Mouse (Mus musculus): Measurements from ENCODE around the gene Gm10277. TPM values are rescaled to one million over a fixed set of nuclear protein-coding genes. Genes with fewer than 3 reads are reported as not detected.
A peak's percentile ranks its signal among the peaks of the same experiment; 100 is the strongest.

Gm10277 gene
- total and polyA plus RNA-seq, 3 experiments: 0.10 TPM; not detected in 2

DNA sequence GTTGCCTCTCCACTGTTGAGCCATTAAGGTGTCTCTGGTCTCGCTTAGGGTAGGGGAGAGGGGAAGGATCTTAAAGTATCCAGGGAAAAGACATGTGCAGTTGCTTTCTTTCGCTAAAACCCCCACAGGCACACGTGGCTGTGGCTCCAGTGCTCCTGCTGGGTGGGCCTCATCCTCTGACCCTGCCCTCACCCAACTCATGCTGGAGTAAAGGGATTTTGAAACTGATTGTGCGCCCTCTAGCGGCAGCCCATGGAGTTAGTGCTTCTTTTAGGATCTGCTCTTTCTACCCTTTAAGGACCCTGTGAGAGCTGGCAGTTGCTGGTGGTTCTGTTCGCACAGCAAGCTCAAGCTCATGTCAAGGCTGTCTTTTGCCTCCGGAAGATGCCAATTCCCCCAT, 35.2 kb upstream of the Gm10277 start:
- Histone ChIP-seq H3K27ac (ENCODE audit: insufficient read depth, low read depth) (no peak overlapping the region), H3K4me3 (replicated peaks in 1 of 3; ENCODE audit: low read depth in 2 of 3, low read length in 2 of 3, poor library complexity in 1 of 3) (no peak overlapping the region), H3K4me1 (ENCODE audit: control insufficient read depth in 1 of 2, insufficient read depth in 2 of 2) (peaks cover 0 to 22% of the 10 kb centered on the region in 2 experiments; a peak in 2 of 4 replicates), H3K36me3 (replicated peaks in 1 of 2; ENCODE audit: control insufficient read depth in 1 of 2, insufficient read depth in 1 of 2, low read length in 1 of 2) (peaks cover 36 to 94% of the 10 kb centered on the region in 2 experiments), H3K9me3 (replicated peaks; ENCODE audit: low read length) (no peaks in the 10 kb centered on the region), H3K27me3 (replicated peaks) (no peaks in the 10 kb centered on the region), H3K79me2 (replicated peaks; ENCODE audit: control insufficient read depth, extremely low read depth, insufficient read depth, poor library complexity, severe bottlenecking) (no peaks in the 10 kb centered on the region), H3K9ac (ENCODE audit: insufficient read depth, low read depth) (no peak overlapping the region), H3K4me2 (ENCODE audit: insufficient read depth, low read depth, poor library complexity, severe bottlenecking) (no peak overlapping the region)
- in situ Hi-C loops (cut with MboI; ENCODE audit: low pct_ligation_motif_present, low pct_unique_long_range_greater_than_20kb, low sequenced_read_pairs) (no loop called here), dilution Hi-C loops (cut with MboI; ENCODE audit: extremely low pct_ligation_motif_present, extremely low pct_unique_long_range_greater_than_20kb, low sequenced_read_pairs) (no loop called here)
- peak; percentile 75 for DNase-seq (ENCODE audit: extremely low read depth)
- TF ChIP-seq USF2 (conservative IDR thresholded peaks at IDR 0.05; ENCODE audit: low read depth, low read length): no peak
- TF ChIP-seq CHD2 (IDR thresholded peaks at IDR 0.05; ENCODE audit: low read length): no peak
- no peak for TF ChIP-seq MAFK (IDR thresholded peaks at IDR 0.05; ENCODE audit: insufficient replicate concordance, low read length)
- TF ChIP-seq KAT2A (IDR thresholded peaks at IDR 0.05; ENCODE audit: insufficient replicate concordance, low read length): no peak
- no peak for TF ChIP-seq MXI1 (IDR thresholded peaks at IDR 0.05; ENCODE audit: low read depth, low read length)
- TF ChIP-seq SMC3 (IDR thresholded peaks at IDR 0.05; ENCODE audit: low read depth, low read length): peak; percentile 31; the same call in 1 of the 2 replicates
- peak; percentile 21 for TF ChIP-seq RAD21 (IDR thresholded peaks at IDR 0.05; ENCODE audit: low read depth, low read length)
- 0 out of 2 replicates have a peak, but pooled peaks have one; percentile 53 for TF ChIP-seq NELFE (IDR thresholded peaks at IDR 0.05; ENCODE audit: low read depth, low read length)
- peak; percentile 90 to 98 for TF ChIP-seq CTCF (conservative IDR thresholded peaks at IDR 0.05 in 1 of 2, IDR thresholded peaks at IDR 0.05 in 1 of 2; ENCODE audit: low read depth in 2 of 2, low read length in 2 of 2)

DNA sequence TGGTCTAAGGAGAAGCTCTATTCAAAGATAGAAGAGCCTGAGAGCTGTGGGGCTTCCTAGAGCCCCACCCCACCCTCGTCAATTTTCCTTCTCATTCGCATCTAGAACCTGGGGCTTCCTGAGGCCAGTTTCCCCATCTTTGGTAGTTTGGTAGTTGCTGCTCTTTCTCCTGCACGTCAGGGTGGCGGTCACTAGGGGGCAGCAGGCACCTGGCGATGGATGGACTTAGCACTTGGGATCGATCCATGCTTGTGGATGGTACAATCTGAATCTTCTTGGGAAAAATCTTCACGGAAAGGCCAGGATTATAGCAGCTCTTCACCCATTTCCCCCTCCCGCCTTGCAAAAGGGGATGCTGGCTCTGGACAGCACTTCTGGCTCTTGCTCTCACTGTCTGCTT, 34.1 kb upstream of the Gm10277 start:
- dilution Hi-C loops (cut with MboI; ENCODE audit: extremely low pct_ligation_motif_present, extremely low pct_unique_long_range_greater_than_20kb, low sequenced_read_pairs): no loop called here
- no peaks in the 10 kb centered on the region for H3K27me3 ChIP-seq (replicated peaks)
- H3K4me3 ChIP-seq (replicated peaks in 1 of 3; ENCODE audit: low read depth in 2 of 3, low read length in 2 of 3, poor library complexity in 1 of 3): no peak overlapping the region
- no peaks in the 10 kb centered on the region for H3K79me2 ChIP-seq (replicated peaks; ENCODE audit: control insufficient read depth, extremely low read depth, insufficient read depth, poor library complexity, severe bottlenecking)
- TF ChIP-seq GABPA (IDR thresholded peaks at IDR 0.05; ENCODE audit: insufficient replicate concordance, low read depth, low read length): no peak
- 0 out of 2 replicates have a peak, but pooled peaks have one; percentile 37 for TF ChIP-seq MAX (IDR thresholded peaks at IDR 0.05; ENCODE audit: low read length)
- peak; percentile 57 for TF ChIP-seq SMC3 (IDR thresholded peaks at IDR 0.05; ENCODE audit: low read depth, low read length)
- TF ChIP-seq NELFE (IDR thresholded peaks at IDR 0.05; ENCODE audit: low read depth, low read length): 0 out of 2 replicates have a peak, but pooled peaks have one; percentile 30
- peak; percentile 73 for TF ChIP-seq RAD21 (IDR thresholded peaks at IDR 0.05; ENCODE audit: low read depth, low read length)
- no peak for TF ChIP-seq RCOR1 (conservative IDR thresholded peaks at IDR 0.05; ENCODE audit: low read depth, low read length)
- TF ChIP-seq CTCF (conservative IDR thresholded peaks at IDR 0.05 in 1 of 2, IDR thresholded peaks at IDR 0.05 in 1 of 2; ENCODE audit: low read depth in 2 of 2, low read length in 2 of 2): peak; percentile 84 to 92
- no peak overlapping the region for H3K27ac ChIP-seq (ENCODE audit: insufficient read depth, low read depth)
- H3K4me1 ChIP-seq (ENCODE audit: control insufficient read depth in 1 of 2, insufficient read depth in 2 of 2): peaks cover 0 to 18% of the 10 kb centered on the region in 2 experiments; a peak in 2 of 4 replicates
- H3K9ac ChIP-seq (ENCODE audit: insufficient read depth, low read depth): no peak overlapping the region
- DNase-seq (ENCODE audit: extremely low read depth): no peak
- no peaks in the 10 kb centered on the region for H3K9me3 ChIP-seq (replicated peaks; ENCODE audit: low read length)
- in situ Hi-C loops (cut with MboI; ENCODE audit: low pct_ligation_motif_present, low pct_unique_long_range_greater_than_20kb, low sequenced_read_pairs): no loop called here
- no peak overlapping the region for H3K4me2 ChIP-seq (ENCODE audit: insufficient read depth, low read depth, poor library complexity, severe bottlenecking)
- H3K36me3 ChIP-seq (replicated peaks in 1 of 2; ENCODE audit: control insufficient read depth in 1 of 2, insufficient read depth in 1 of 2, low read length in 1 of 2): peaks cover 36 to 94% of the 10 kb centered on the region in 2 experiments

GRCm38 (mm10) chr11:77816003-77816402, 28.5 kb upstream of the Gm10277 start:
- Histone ChIP-seq H3K27me3 (replicated peaks) (no peaks in the 10 kb centered on the region), H3K9me3 (replicated peaks; ENCODE audit: low read length) (no peaks in the 10 kb centered on the region), H3K4me3 (replicated peaks in 1 of 3; ENCODE audit: low read depth in 2 of 3, low read length in 2 of 3, poor library complexity in 1 of 3) (no peak overlapping the region), H3K36me3 (replicated peaks in 1 of 2; ENCODE audit: control insufficient read depth in 1 of 2, insufficient read depth in 1 of 2, low read length in 1 of 2) (peaks cover 21 to 83% of the 10 kb centered on the region in 2 experiments), H3K9ac (ENCODE audit: insufficient read depth, low read depth) (no peak overlapping the region), H3K4me2 (ENCODE audit: insufficient read depth, low read depth, poor library complexity, severe bottlenecking) (no peak overlapping the region), H3K4me1 (ENCODE audit: control insufficient read depth in 1 of 2, insufficient read depth in 2 of 2) (peaks cover 0 to 8% of the 10 kb centered on the region in 2 experiments; a peak in 2 of 4 replicates), H3K79me2 (replicated peaks; ENCODE audit: control insufficient read depth, extremely low read depth, insufficient read depth, poor library complexity, severe bottlenecking) (no peaks in the 10 kb centered on the region), H3K27ac (ENCODE audit: insufficient read depth, low read depth) (no peak overlapping the region)
- in situ Hi-C loops (cut with MboI; ENCODE audit: low pct_ligation_motif_present, low pct_unique_long_range_greater_than_20kb, low sequenced_read_pairs) (no loop called here), dilution Hi-C loops (cut with MboI; ENCODE audit: extremely low pct_ligation_motif_present, extremely low pct_unique_long_range_greater_than_20kb, low sequenced_read_pairs) (no loop called here)
- DNase-seq (ENCODE audit: extremely low read depth): peak; percentile 89
- TF ChIP-seq JUND (conservative IDR thresholded peaks at IDR 0.05; ENCODE audit: low read depth, low read length): peak; percentile 72; the same call in 1 of the 2 replicates
- no peak for TF ChIP-seq RCOR1 (conservative IDR thresholded peaks at IDR 0.05; ENCODE audit: low read depth, low read length)
- no peak; the same call in 1 of the 2 replicates for TF ChIP-seq USF1 (IDR thresholded peaks at IDR 0.05; ENCODE audit: low read depth, low read length)
- peak; percentile 88 for TF ChIP-seq MYC (IDR thresholded peaks at IDR 0.05; ENCODE audit: low read depth, low read length)
- peak; percentile 68; the same call in 1 of the 2 replicates for TF ChIP-seq E2F4 (IDR thresholded peaks at IDR 0.05; ENCODE audit: insufficient replicate concordance, low read depth, low read length)
- no peak for TF ChIP-seq GABPA (IDR thresholded peaks at IDR 0.05; ENCODE audit: insufficient replicate concordance, low read depth, low read length)
- peak; percentile 46; the same call in 1 of the 2 replicates for TF ChIP-seq JUN (IDR thresholded peaks at IDR 0.05; ENCODE audit: insufficient read depth, low read depth, low read length)
- no peak for TF ChIP-seq HCFC1 (IDR thresholded peaks at IDR 0.05; ENCODE audit: low read depth, low read length)
- peak; percentile 65 for TF ChIP-seq NRF1 (IDR thresholded peaks at IDR 0.05; ENCODE audit: low read depth, low read length)
- peak; percentile 68; the same call in 1 of the 2 replicates for TF ChIP-seq IRF4 (IDR thresholded peaks at IDR 0.05; ENCODE audit: low read depth, low read length)
- no peak for TF ChIP-seq ZKSCAN1 (IDR thresholded peaks at IDR 0.05; ENCODE audit: borderline replicate concordance, low read depth, low read length)
- TF ChIP-seq POLR2AphosphoS2 (IDR thresholded peaks at IDR 0.05; ENCODE audit: low read depth, low read length): no peak
- TF ChIP-seq TCF12 (IDR thresholded peaks at IDR 0.05; ENCODE audit: low read depth, low read length): peak; percentile 48; the same call in 1 of the 2 replicates
- peak; percentile 80; the same call in 1 of the 2 replicates for TF ChIP-seq NELFE (IDR thresholded peaks at IDR 0.05; ENCODE audit: low read depth, low read length)

Measured in CH12.LX (cell line).